Mouse (Mus musculus): ENCODE data around the gene Dnah3.

- no peak for TF ChIP-seq CTCF (IDR thresholded peaks at IDR 0.05; ENCODE audit: control insufficient read depth, insufficient read depth, low read length)
- TF ChIP-seq POLR2A (IDR thresholded peaks at IDR 0.05; ENCODE audit: borderline replicate concordance, control insufficient read depth, low read depth, low read length): no peak
Measured at GRCm38 (mm10) chr7:119873050-119873449, 222.0 kb downstream of the Dnah3 start.
